Mouse (Mus musculus): Measurements from ENCODE around the gene Prickle4.

DNA sequence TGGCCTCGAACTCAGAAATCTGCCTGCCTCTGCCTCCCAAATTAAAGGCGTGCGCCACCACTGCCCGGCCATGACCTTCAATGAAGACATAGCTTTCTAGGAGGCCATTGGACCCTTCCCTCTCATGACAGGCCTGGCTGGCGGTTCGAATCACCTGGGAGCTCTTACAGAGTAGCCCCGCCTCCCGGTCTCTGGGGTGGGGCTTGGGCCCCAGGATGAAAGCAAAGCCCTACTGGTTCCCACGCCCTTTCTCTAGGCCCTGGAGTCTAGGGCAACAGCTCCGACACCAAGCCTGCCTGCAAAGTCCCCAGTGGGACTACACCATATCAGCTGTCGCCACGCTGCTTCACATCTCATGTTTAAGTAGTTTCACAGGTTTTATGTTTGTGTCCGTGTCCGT, 49.5 kb upstream of the Prickle4 start:
- TF ChIP-seq CTCF (IDR thresholded peaks at IDR 0.05; ENCODE audit: extremely low read depth, insufficient read length, insufficient replicate concordance, low read depth, low read length) (no peak), POLR2A (IDR thresholded peaks at IDR 0.05; ENCODE audit: low read depth, low read length) (no peak)
